Mouse (Mus musculus) stomach, embryonic 16.5 days (tissue): ENCODE data around the gene Klhl42. TPM values are rescaled to one million over a fixed set of nuclear protein-coding genes. Genes with fewer than 3 reads are reported as not detected.

Experiments
- ATAC-seq: fragments of 200-750 bp; cut with Nextera tagmentation; 2 replicates; pipeline ENCODE4 v1.8.0; 2017; ENCODE audit warnings: moderate number of reproducible peaks, moderate TSS enrichment; ENCODE audit not compliant: insufficient read depth, low FRiP score
- H3K27ac ChIP-seq: fragments of 300-500 bp; sonication (generic); 2 replicates; pipeline ENCODE4 v1.5.1; 2014; ENCODE audit warnings: low read length
- H3K27me3 ChIP-seq: fragments of 300-500 bp; sonication (generic); 2 replicates; pipeline ENCODE4 v1.6.1; 2014; ENCODE audit warnings: low read length, control low read depth, mixed read lengths; ENCODE audit not compliant: control insufficient read depth, insufficient read depth
- H3K36me3 ChIP-seq: fragments of 300-500 bp; sonication (generic); 2 replicates; pipeline ENCODE4 v1.6.1; 2014; ENCODE audit warnings: low read length; ENCODE audit not compliant: control insufficient read depth, insufficient read depth
- H3K4me1 ChIP-seq: fragments of 300-500 bp; sonication (generic); 2 replicates; pipeline ENCODE4 v1.6.1; 2014; ENCODE audit warnings: low read length, control low read depth, mixed read lengths; ENCODE audit not compliant: control insufficient read depth, insufficient read depth
- H3K4me2 ChIP-seq: fragments of 300-500 bp; sonication (generic); 2 replicates; pipeline ENCODE4 v1.6.1; 2014; ENCODE audit warnings: low read depth, low read length, mixed read lengths
- H3K4me3 ChIP-seq: fragments of 300-500 bp; sonication (generic); replicated peaks from 2 replicates; pipeline ENCODE4 v1.5.1; 2014; ENCODE audit warnings: mild to moderate bottlenecking, low read length
- H3K9ac ChIP-seq: fragments of 300-500 bp; sonication (generic); 2 replicates; pipeline ENCODE4 v1.6.1; 2014; ENCODE audit warnings: low read length
- H3K9me3 ChIP-seq: fragments of 300-500 bp; sonication (generic); replicated peaks from 2 replicates; pipeline ENCODE4 v1.6.1; 2016; ENCODE audit warnings: low read length, control low read depth; ENCODE audit not compliant: control insufficient read depth
- WGBS: fragments of 180-500 bp; shearing (Covaris S2); extraction: QIAGEN DNeasy Blood & Tissue Kit; methylation state at CpG from one replicate; pipeline ENCODE4 v1.1.7; 2014; 5-methylcytosine and 5-hydroxymethylcytosine counted together
- polyA plus RNA-seq: library from polyadenylated mRNA; unstranded; fragments of >200 nt; fragmentation: Nextera tagmentation; extraction: Ambion mirVana; gene quantifications from 2 replicates; pipeline ENCODE4 v1.2.1, GENCODE M21; 2015

The Klhl42 gene
- polyA plus RNA-seq, 1 experiment from 2014 or later = 7.9 TPM

- Histone ChIP-seq H3K4me2 (no peak overlapping the region), H3K9me3 (no peaks in the 10 kb centered on the region), H3K27me3 (no peaks in the 10 kb centered on the region), H3K4me3 (no peak overlapping the region), H3K27ac (no peak overlapping the region), H3K4me1 (no peaks in the 10 kb centered on the region), H3K36me3 (peaks cover 7% of the 10 kb centered on the region; the same call in 1 of the 2 replicates), H3K9ac (no peak overlapping the region)
- WGBS = 81% methylated on average over 10 of the region's 10 CpGs
- ATAC-seq = no peak
Observed at GRCm38 (mm10) chr6:147055374-147055977, 35.7 kb upstream of the Klhl42 start.

- WGBS = 53% methylated on average over 7 of the region's 7 CpGs
- no peaks in the 10 kb centered on the region for H3K27me3 ChIP-seq
- ATAC-seq = no peak
- no peak overlapping the region for H3K4me2 ChIP-seq
- no peaks in the 10 kb centered on the region for H3K9me3 ChIP-seq
- no peak overlapping the region for H3K4me3 ChIP-seq
- H3K9ac ChIP-seq = no peak overlapping the region
- H3K27ac ChIP-seq = no peak overlapping the region
- H3K4me1 ChIP-seq = no peaks in the 10 kb centered on the region
- peaks cover 3% of the 10 kb centered on the region; the same call in 1 of the 2 replicates for H3K36me3 ChIP-seq
Observed at GRCm38 (mm10) chr6:147059326-147059725, 31.9 kb upstream of the Klhl42 start.

GRCm38 (mm10) chr6:147061630-147062029 lies 29.5 kb upstream of the Klhl42 start:
- Histone ChIP-seq H3K36me3 (peaks cover 3% of the 10 kb centered on the region; the same call in 1 of the 2 replicates), H3K27ac (no peak overlapping the region), H3K9me3 (no peaks in the 10 kb centered on the region), H3K4me2 (no peak overlapping the region), H3K4me3 (no peak overlapping the region), H3K4me1 (no peaks in the 10 kb centered on the region), H3K27me3 (no peaks in the 10 kb centered on the region), H3K9ac (no peak overlapping the region)
- no peak for ATAC-seq
- 80% methylated on average over 9 of the region's 9 CpGs for WGBS

- no peak overlapping the region for H3K4me2 ChIP-seq
Observed at GRCm38 (mm10) chr6:147062034-147062433, 29.1 kb upstream of the Klhl42 start.

GRCm38 (mm10) chr6:147062694-147063093 lies 28.5 kb upstream of the Klhl42 start:
- WGBS = 81% methylated on average over 7 of the region's 7 CpGs
- Histone ChIP-seq H3K27me3 (no peaks in the 10 kb centered on the region), H3K4me3 (no peak overlapping the region), H3K36me3 (peaks cover 3% of the 10 kb centered on the region; the same call in 1 of the 2 replicates), H3K27ac (no peak overlapping the region), H3K9me3 (no peaks in the 10 kb centered on the region), H3K9ac (no peak overlapping the region), H3K4me1 (no peaks in the 10 kb centered on the region), H3K4me2 (no peak overlapping the region)
- ATAC-seq = no peak

More at GRCm38 (mm10) chr6:147062034-147062433, 29.1 kb upstream of the Klhl42 start:
- Histone ChIP-seq H3K27ac (no peak overlapping the region), H3K4me1 (no peaks in the 10 kb centered on the region), H3K36me3 (peaks cover 3% of the 10 kb centered on the region; the same call in 1 of the 2 replicates), H3K9me3 (no peaks in the 10 kb centered on the region), H3K4me3 (no peak overlapping the region), H3K9ac (no peak overlapping the region), H3K27me3 (no peaks in the 10 kb centered on the region)
- no peak for ATAC-seq
- WGBS = 66% methylated on average over 7 of the region's 7 CpGs

- 89% methylated on average over 10 of the region's 10 CpGs for WGBS
- Histone ChIP-seq H3K4me3 (no peak overlapping the region), H3K4me2 (no peak overlapping the region), H3K27me3 (no peaks in the 10 kb centered on the region), H3K9ac (no peak overlapping the region), H3K4me1 (0 out of 2 replicates have a peak, but pooled peaks cover 6% of the 10 kb centered on the region), H3K9me3 (no peaks in the 10 kb centered on the region), H3K36me3 (peaks cover 3% of the 10 kb centered on the region; the same call in 1 of the 2 replicates), H3K27ac (no peak overlapping the region)
- ATAC-seq = no peak
Observed at GRCm38 (mm10) chr6:147064226-147064943, 26.8 kb upstream of the Klhl42 start.

GRCm38 (mm10) chr6:147064944-147065261 lies 26.3 kb upstream of the Klhl42 start:
- H3K9me3 ChIP-seq = no peaks in the 10 kb centered on the region
- H3K4me3 ChIP-seq = no peak overlapping the region
- no peaks in the 10 kb centered on the region for H3K27me3 ChIP-seq
- ATAC-seq = no peak
- H3K4me2 ChIP-seq = no peak overlapping the region
- peaks cover 3% of the 10 kb centered on the region; the same call in 1 of the 2 replicates for H3K36me3 ChIP-seq
- H3K4me1 ChIP-seq = 0 out of 2 replicates have a peak, but pooled peaks cover 6% of the 10 kb centered on the region
- H3K9ac ChIP-seq = no peak overlapping the region
- WGBS = 88% methylated on average over 6 of the region's 6 CpGs
- H3K27ac ChIP-seq = no peak overlapping the region

GRCm38 (mm10) chr6:147075808-147076387 lies 15.3 kb upstream of the Klhl42 start:
- H3K9ac ChIP-seq = no peak overlapping the region
- no peak overlapping the region for H3K4me3 ChIP-seq
- no peaks in the 10 kb centered on the region for H3K27me3 ChIP-seq
- H3K36me3 ChIP-seq = no peaks in the 10 kb centered on the region; the same call in 1 of the 2 replicates
- WGBS = 30% methylated on average over 5 of the region's 5 CpGs
- ATAC-seq = peak; percentile 83
- no peaks in the 10 kb centered on the region for H3K9me3 ChIP-seq
- H3K4me2 ChIP-seq = no peak overlapping the region
- peak overlapping the region; percentile 86 for H3K27ac ChIP-seq
- H3K4me1 ChIP-seq = no peaks in the 10 kb centered on the region; the same call in none of the 2 replicates

- H3K4me3 ChIP-seq = no peak overlapping the region
- no peak for ATAC-seq
- no peak overlapping the region for H3K27ac ChIP-seq
- no peak overlapping the region for H3K9ac ChIP-seq
- no peaks in the 10 kb centered on the region for H3K9me3 ChIP-seq
- H3K4me2 ChIP-seq = no peak overlapping the region
- no peaks in the 10 kb centered on the region; the same call in none of the 2 replicates for H3K4me1 ChIP-seq
- 81% methylated on average over 8 of the region's 8 CpGs for WGBS
- H3K27me3 ChIP-seq = no peaks in the 10 kb centered on the region
- H3K36me3 ChIP-seq = no peaks in the 10 kb centered on the region; the same call in 1 of the 2 replicates
Observed at GRCm38 (mm10) chr6:147076878-147077277, 14.3 kb upstream of the Klhl42 start.
